22 mouse cellular contexts compared by ENCODE assay signal in genomic region chr5:142788279-142788678, GRCm38 (mm10). TPM values are rescaled to one million over a fixed set of nuclear protein-coding genes. Genes with fewer than 3 reads are reported as not detected.
A peak's percentile ranks its signal among the peaks of the same experiment; 100 is the strongest.
DNase-seq lines count a peak whose midpoint lies in the region; ATAC-seq and TF ChIP-seq lines count a peak whose summit lies in the region.
"Had no signal": no experiment of that assay in that cellular context is flagged by ENCODE, and none has a peak within 500 bp of the region (broad histone marks: within the 10 kb centered on the region; RNA-seq: fewer than 3 reads in every experiment).

No protein-coding gene starts in this region.

- no peaks in the 10 kb centered on the region for H3K27me3 ChIP-seq in hindbrain, embryonic 13.5 days
- no peaks in the 10 kb centered on the region for H3K27me3 ChIP-seq in hindbrain, embryonic 11.5 days (ENCODE audit: control insufficient read depth, insufficient read depth, low read length)
- H3K27me3 ChIP-seq in ES-Bruce4 (ENCODE audit: control insufficient read depth, insufficient read depth, low read length, poor library complexity, severe bottlenecking) (no peaks in the 10 kb centered on the region), Patski (no peaks in the 10 kb centered on the region)
- H3K27me3 ChIP-seq in kidney, postnatal 0 days (ENCODE audit: insufficient read depth, low read length): no peaks in the 10 kb centered on the region
- H3K27me3 ChIP-seq in thymus, adult 2 months (ENCODE audit: control insufficient read depth, insufficient read depth, low read length): no peaks in the 10 kb centered on the region
- H3K27me3 ChIP-seq: forebrain, embryonic 15.5 days; limb, embryonic 12.5 days; liver, embryonic 12.5 days; megakaryocyte, embryonic 14.5 days; neural tube, embryonic 12.5 days had no signal

- H3K4me3 ChIP-seq in hindbrain, embryonic 13.5 days: no peak overlapping the region
- no peak overlapping the region for H3K4me3 ChIP-seq in hindbrain, embryonic 11.5 days (ENCODE audit: low read depth, low read length)
- peak overlapping the region; percentile 57 for H3K4me3 ChIP-seq in ES-Bruce4 (ENCODE audit: low read depth, low read length)
- no peak overlapping the region for H3K4me3 ChIP-seq in kidney, postnatal 0 days (replicated peaks; ENCODE audit: low read depth, low read length)
- H3K4me3 ChIP-seq in thymus, adult 2 months (ENCODE audit: control insufficient read depth, insufficient read depth, low read length): no peak overlapping the region
- H3K4me3 ChIP-seq: forebrain, embryonic 15.5 days; heart, embryonic 10.5 days; limb, embryonic 12.5 days; liver, embryonic 12.5 days; megakaryocyte, embryonic 14.5 days; neural tube, embryonic 12.5 days had no signal

- H3K4me1 ChIP-seq in hindbrain, embryonic 13.5 days (replicated peaks): peaks cover 45% of the 10 kb centered on the region
- H3K4me1 ChIP-seq in hindbrain, embryonic 11.5 days (replicated peaks; ENCODE audit: control insufficient read depth, insufficient read depth, low read length): 0 out of 2 replicates have a peak, but pooled peaks cover 2% of the 10 kb centered on the region
- no peaks in the 10 kb centered on the region for H3K4me1 ChIP-seq in ES-Bruce4 (ENCODE audit: control insufficient read depth, insufficient read depth, low read length)
- H3K4me1 ChIP-seq in kidney, postnatal 0 days (replicated peaks; ENCODE audit: insufficient read depth, low read length): no peaks in the 10 kb centered on the region
- H3K4me1 ChIP-seq in thymus, adult 2 months (replicated peaks; ENCODE audit: control insufficient read depth, insufficient read depth, low read length): peaks cover 19% of the 10 kb centered on the region
- H3K4me1 ChIP-seq: limb, embryonic 12.5 days had no signal

- no peak for TF ChIP-seq POLR2A in ES-Bruce4 (IDR thresholded peaks at IDR 0.05; ENCODE audit: insufficient read depth, low read length)
- no peak for TF ChIP-seq POLR2A in thymus, adult 2 months (IDR thresholded peaks at IDR 0.05; ENCODE audit: control insufficient read depth, extremely low read depth, insufficient read depth, low read length, poor library complexity)

- no peak overlapping the region for H3K9ac ChIP-seq in hindbrain, embryonic 13.5 days
- no peak overlapping the region for H3K9ac ChIP-seq in hindbrain, embryonic 11.5 days (ENCODE audit: low read depth, low read length)
- H3K9ac ChIP-seq in ES-Bruce4 (ENCODE audit: low read depth, poor library complexity, severe bottlenecking): peak overlapping the region; percentile 56
- H3K9ac ChIP-seq in kidney, postnatal 0 days (ENCODE audit: low read depth, low read length): no peak overlapping the region
- H3K9ac ChIP-seq: forebrain, embryonic 15.5 days; limb, embryonic 12.5 days; liver, embryonic 12.5 days; neural tube, embryonic 12.5 days had no signal

- no peak overlapping the region for H3K4me2 ChIP-seq in hindbrain, embryonic 13.5 days
- H3K4me2 ChIP-seq in hindbrain, embryonic 11.5 days (replicated peaks; ENCODE audit: low read depth, low read length): no peak overlapping the region
- no peak overlapping the region for H3K4me2 ChIP-seq in kidney, postnatal 0 days (ENCODE audit: low read length)
- H3K4me2 ChIP-seq: forebrain, embryonic 15.5 days; limb, embryonic 12.5 days; liver, embryonic 12.5 days; neural tube, embryonic 12.5 days had no signal

- in situ Hi-C loops in Patski (cut with MboI; ENCODE audit: low pct_unique_long_range_greater_than_20kb): no loop called here

- 95% methylated on average over 23 of the region's 23 CpGs for WGBS in hindbrain, embryonic 13.5 days
- 96% methylated on average over 23 of the region's 23 CpGs for WGBS in hindbrain, embryonic 11.5 days
- WGBS in kidney, postnatal 0 days: 91% methylated on average over 21 of the region's 23 CpGs
- 97% methylated on average over 23 of the region's 23 CpGs for WGBS in thymus, adult 2 months

- H3K9me3 ChIP-seq in hindbrain, embryonic 13.5 days: no peaks in the 10 kb centered on the region
- no peaks in the 10 kb centered on the region for H3K9me3 ChIP-seq in hindbrain, embryonic 11.5 days (ENCODE audit: control insufficient read depth, low read length)
- no peaks in the 10 kb centered on the region for H3K9me3 ChIP-seq in ES-Bruce4 (replicated peaks; ENCODE audit: control insufficient read depth, insufficient read depth, low read length, poor library complexity, severe bottlenecking)
- H3K9me3 ChIP-seq in kidney, postnatal 0 days (replicated peaks; ENCODE audit: low read length): no peaks in the 10 kb centered on the region; the same call in 1 of the 2 replicates
- H3K9me3 ChIP-seq: forebrain, embryonic 15.5 days; heart, embryonic 10.5 days; neural tube, embryonic 12.5 days had no signal

- no peak for ATAC-seq in hindbrain, embryonic 13.5 days (ENCODE audit: low FRiP score)
- ATAC-seq in hindbrain, embryonic 11.5 days (ENCODE audit: low FRiP score): no peak
- ATAC-seq in Patski: peak; percentile 9
- ATAC-seq in kidney, postnatal 0 days (replicated peaks; ENCODE audit: low FRiP score, low read depth): 0 out of 2 replicates have a peak, but pooled peaks have one; percentile 11
- ATAC-seq: forebrain, embryonic 15.5 days; liver, embryonic 12.5 days had no signal

- no peak for TF ChIP-seq CTCF in ES-Bruce4 (IDR thresholded peaks at IDR 0.05; ENCODE audit: low read depth, low read length)
- TF ChIP-seq CTCF in Patski (IDR thresholded peaks at IDR 0.05): no peak
- no peak for TF ChIP-seq CTCF in kidney, postnatal 0 days (IDR thresholded peaks at IDR 0.05; ENCODE audit: low read depth)
- TF ChIP-seq CTCF in thymus, adult 2 months (IDR thresholded peaks at IDR 0.05; ENCODE audit: borderline replicate concordance, control insufficient read depth, extremely low read depth, insufficient read depth, low read length, poor library complexity): no peak

- DNase-seq in hindbrain, embryonic 11.5 days (ENCODE audit: low spot score): no peak
- no peak for DNase-seq in Patski (ENCODE audit: low read depth, low spot score)
- no peak for DNase-seq in kidney, postnatal 0 days (ENCODE audit: low spot score)
- DNase-seq in retina, postnatal 1 day: no peak
- DNase-seq in thymus, adult 2 months: no peak
- no peak for DNase-seq in thymus, postnatal 4 days
- DNase-seq: adrenal gland, postnatal 36 days; gastrocnemius, postnatal 10 days; lung, adult 2 months; lung, postnatal 36 days; midbrain, embryonic 14.5 days; right cerebral cortex, postnatal 25 days; spleen, adult 18-20 months; thymus, postnatal 14 days had no signal

- CTCF ChIA-PET in Patski (lab: Charles Lee): no interaction called here

- POLR2A ChIA-PET in Patski (lab: Charles Lee): interaction anchor here (1.1 kb wide), 1 partner anchor 26 kb away, joined by 3 read pairs; no protein-coding TSS in a partner anchor

- no peak for TF ChIP-seq EP300 in ES-Bruce4 (IDR thresholded peaks at IDR 0.05; ENCODE audit: insufficient read depth, low read depth, low read length)

- H3K36me3 ChIP-seq in hindbrain, embryonic 13.5 days: peaks cover 68% of the 10 kb centered on the region
- H3K36me3 ChIP-seq in hindbrain, embryonic 11.5 days (ENCODE audit: control insufficient read depth, insufficient read depth, low read length): peaks cover 26% of the 10 kb centered on the region
- no peaks in the 10 kb centered on the region for H3K36me3 ChIP-seq in ES-Bruce4 (ENCODE audit: control insufficient read depth, insufficient read depth, low read length, poor library complexity, severe bottlenecking)
- H3K36me3 ChIP-seq in kidney, postnatal 0 days (ENCODE audit: insufficient read depth, low read length): peaks cover 29% of the 10 kb centered on the region
- H3K36me3 ChIP-seq in thymus, adult 2 months (ENCODE audit: control insufficient read depth, insufficient read depth, low read length): peaks cover 27% of the 10 kb centered on the region

- 0 out of 2 replicates have a peak overlapping the region, but pooled peaks have one; percentile 4 for H3K27ac ChIP-seq in hindbrain, embryonic 13.5 days
- no peak overlapping the region for H3K27ac ChIP-seq in hindbrain, embryonic 11.5 days (ENCODE audit: low read depth, low read length)
- no peak overlapping the region for H3K27ac ChIP-seq in ES-Bruce4 (ENCODE audit: insufficient read depth, low read length)
- H3K27ac ChIP-seq in kidney, postnatal 0 days: no peak overlapping the region
- no peak overlapping the region for H3K27ac ChIP-seq in thymus, adult 2 months (ENCODE audit: control insufficient read depth, insufficient read depth, low read length)
- H3K27ac ChIP-seq: forebrain, embryonic 15.5 days; heart, embryonic 10.5 days; limb, embryonic 12.5 days; liver, embryonic 12.5 days; neural tube, embryonic 12.5 days had no signal

RNA-seq across cellular contexts. Expression of gene Tnrc18, which starts 29.2 kb away (rescaled TPM):
- 33.1 and 35.8 TPM in 2 replicates for polyA plus RNA-seq in hindbrain, embryonic 13.5 days (2015; fragmentation: Nextera tagmentation; extraction: Ambion mirVana)
- polyA plus RNA-seq in hindbrain, embryonic 11.5 days (2014; fragmentation: Nextera tagmentation; extraction: Ambion mirVana): 30.7 and 44.0 TPM in 2 replicates
- 13.9 and 20.2 TPM in 2 replicates for polyA plus RNA-seq in ES-Bruce4 (2011; ENCODE audit: insufficient read depth, insufficient read length, low read depth, missing spikeins)
- 116 TPM for polyA plus RNA-seq in Patski (2021)
- polyA plus RNA-seq in kidney, postnatal 0 days (2015; fragmentation: Nextera tagmentation; extraction: Ambion mirVana): 16.3 and 18.4 TPM in 2 replicates
- 48.6 and 56.9 TPM in 2 replicates for polyA plus RNA-seq in thymus, adult 2 months (2012; rRNA removed)

Comparison
In these comparisons a context has a peak if more than half of its experiments do, and no peak if none do; other contexts are left out.
1. ATAC-seq: peak in Patski (single experiment) and kidney, postnatal 0 days (single experiment); none in hindbrain, embryonic 13.5 days (single experiment) and hindbrain, embryonic 11.5 days (single experiment).